Mouse (Mus musculus) brain, embryonic 14.5 days (tissue): Measurements from ENCODE around the gene Shank1.

Experiments used
- CTCF ChIP-seq: fragments of 200-500 bp; IDR thresholded peaks from 2 replicates; pipeline ENCODE4 v1.5.1; 2012; ENCODE audit warnings: inconsistent platforms, mild to moderate bottlenecking, moderate library complexity, borderline replicate concordance; ENCODE audit not compliant: insufficient read depth, insufficient read length; ENCODE audit errors: extremely low read depth
- POLR2A ChIP-seq: fragments of 200-500 bp; IDR thresholded peaks from 2 replicates; pipeline ENCODE4 v1.6.1; 2012; ENCODE audit warnings: mild to moderate bottlenecking, inconsistent platforms, borderline replicate concordance; ENCODE audit not compliant: poor library complexity, insufficient read depth, insufficient read length, severe bottlenecking; ENCODE audit errors: extremely low read depth

GRCm38 (mm10) chr7:44358012-44358411 lies 48.0 kb downstream of the Shank1 start:
- TF ChIP-seq CTCF = no peak
- no peak for TF ChIP-seq POLR2A
